Mouse (Mus musculus) heart, postnatal 25 days (tissue): ENCODE results near the gene Crygf. TPM values are rescaled to one million over a fixed set of nuclear protein-coding genes. Genes with fewer than 3 reads are reported as not detected.
"Not testable (repeated sequence)": the region's sequence is repeated elsewhere in the genome, so short reads cannot be mapped to it uniquely, and the experiment has no call there.

Source experiments
- DNase-seq: peaks from one replicate; pipeline ENCODE4 v3.0.0; 2022; ENCODE audit warnings: low spot score
- intact Hi-C: fragments of 180-260 bp; cut with DNase I; formaldehyde crosslinking; loops from one replicate; pipeline ENCODE4 v1.15.1; 2025
- total RNA-seq, 2 experiments: library from RNA; stranded (reverse); gene quantifications; 2 replicates each; pipeline ENCODE4 v1.2.3; 2021

The Crygf gene
- not detected for total RNA-seq

DNA sequence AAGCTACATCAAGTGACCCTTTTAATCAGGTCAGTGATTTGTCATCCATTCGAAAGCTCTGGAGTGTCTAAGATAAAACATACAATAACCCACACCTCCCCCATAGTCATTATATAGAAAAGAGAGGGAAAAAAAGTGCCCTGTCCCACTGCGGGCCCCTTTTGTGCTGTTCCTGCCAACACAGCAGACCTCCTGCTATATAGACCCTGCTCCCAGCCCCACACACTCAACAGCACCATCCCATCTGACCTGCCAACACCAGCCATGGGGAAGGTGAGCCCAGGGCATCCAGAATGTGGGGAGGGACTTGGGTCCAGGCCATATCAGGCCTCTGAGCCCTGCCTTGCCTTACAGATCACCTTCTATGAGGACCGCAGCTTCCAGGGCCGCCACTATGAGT lies at the start of gene Crygf:
TSS of gene Crygf (plus strand) at position 227 of the 400 bp plus-strand sequence.
- no peak for DNase-seq
- intact Hi-C loops = no loop called here

- intact Hi-C loops = no loop called here
- no peak for DNase-seq
Observed at GRCm38 (mm10) chr1:65925361-65926210, 734 bp upstream of the Crygf start.

DNA sequence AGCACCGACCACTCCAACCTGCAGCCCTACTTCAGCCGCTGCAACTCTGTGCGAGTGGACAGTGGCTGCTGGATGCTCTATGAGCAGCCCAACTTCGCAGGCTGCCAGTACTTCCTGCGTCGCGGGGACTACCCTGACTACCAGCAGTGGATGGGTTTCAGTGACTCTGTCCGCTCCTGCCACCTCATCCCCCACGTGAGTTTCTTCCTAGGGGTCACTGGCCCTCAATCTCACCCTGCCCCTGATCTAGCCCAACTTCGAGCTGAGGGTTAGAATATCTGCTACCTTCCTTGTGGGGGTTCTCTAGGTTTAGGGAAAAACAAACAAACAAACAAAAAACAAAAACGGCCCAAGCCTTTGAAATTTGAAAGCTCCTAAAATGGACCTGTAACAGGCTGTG lies 376 bp downstream of the Crygf start:
- DNase-seq, intact Hi-C loops: not testable (repeated sequence)

DNA sequence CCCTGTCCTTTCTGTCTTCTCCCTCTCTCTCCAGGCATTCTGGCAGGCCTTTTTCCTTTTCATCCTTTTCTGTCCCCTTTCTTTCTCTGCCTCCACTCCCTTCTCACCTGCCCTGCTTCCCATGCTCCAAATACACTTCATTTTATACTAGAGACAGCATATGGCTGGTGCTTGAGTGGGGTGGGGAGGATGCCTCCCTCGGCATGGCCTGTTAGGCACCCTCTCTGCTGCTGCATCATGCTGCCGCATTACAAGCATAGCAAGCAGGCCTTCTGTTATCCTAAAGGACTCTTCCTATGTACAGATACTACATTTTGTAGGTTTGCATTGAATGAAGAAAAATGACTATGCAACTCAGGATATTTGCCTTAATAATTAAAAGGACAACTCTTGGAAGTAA lies 3.7 kb downstream of the Crygf start:
- DNase-seq = no peak
- intact Hi-C loops = no loop called here

DNA sequence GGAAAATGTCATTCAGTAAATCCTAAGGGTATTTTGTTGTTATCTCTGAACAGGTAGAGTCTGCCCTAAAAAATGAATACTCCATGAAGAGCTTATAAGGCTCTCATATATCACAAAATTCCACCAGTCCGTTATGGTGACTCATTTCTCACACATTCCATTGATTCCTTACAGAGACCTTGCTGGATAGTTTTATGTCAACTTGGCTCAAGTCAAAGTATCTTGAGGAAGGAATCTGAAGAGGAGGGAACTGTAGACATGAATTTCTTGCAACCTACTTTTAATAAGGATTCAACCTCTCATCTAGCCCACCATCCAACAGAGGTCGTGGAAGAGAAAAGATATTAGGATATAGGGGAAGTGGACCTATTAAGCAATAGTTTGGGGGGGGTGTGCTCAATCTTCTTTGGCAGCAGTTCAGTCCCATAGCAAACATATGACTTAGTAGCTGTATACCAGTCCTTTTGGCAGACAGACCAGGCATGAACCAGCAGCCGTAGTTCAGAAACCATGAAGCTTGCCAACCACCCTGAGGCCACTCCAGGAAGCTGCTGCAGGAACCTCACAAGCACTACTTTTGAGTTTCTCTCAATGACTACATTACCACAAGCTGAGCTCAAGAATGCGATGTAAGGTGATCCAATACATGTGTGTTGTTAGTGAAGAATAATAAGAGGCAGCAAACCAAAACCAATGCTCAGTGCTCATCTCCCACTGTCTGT lies 5.9 kb downstream of the Crygf start:
- DNase-seq = no peak
- intact Hi-C loops = no loop called here

Other genes with a start within 250 kb of the Crygf start
- gene Map2, start 248.8 kb downstream of the Crygf start, total RNA-seq = 1 to 10 TPM; 3.2 to 3.3 TPM